Mouse (Mus musculus) testis, adult 2 months (tissue): ENCODE results near the gene Ell.

Experiments
- CTCF ChIP-seq: fragments of 200-500 bp; IDR thresholded peaks from 2 replicates; pipeline ENCODE4 v1.5.1; 2012; ENCODE audit warnings: low read depth, mild to moderate bottlenecking, inconsistent platforms, low read length, moderate library complexity; ENCODE audit not compliant: control insufficient read depth, insufficient read depth, insufficient replicate concordance
- POLR2A ChIP-seq: fragments of 200-500 bp; IDR thresholded peaks from 2 replicates; pipeline ENCODE4 v1.6.1; 2012; ENCODE audit warnings: low read depth, mild to moderate bottlenecking, inconsistent platforms, low read length, moderate library complexity; ENCODE audit not compliant: control insufficient read depth

DNA sequence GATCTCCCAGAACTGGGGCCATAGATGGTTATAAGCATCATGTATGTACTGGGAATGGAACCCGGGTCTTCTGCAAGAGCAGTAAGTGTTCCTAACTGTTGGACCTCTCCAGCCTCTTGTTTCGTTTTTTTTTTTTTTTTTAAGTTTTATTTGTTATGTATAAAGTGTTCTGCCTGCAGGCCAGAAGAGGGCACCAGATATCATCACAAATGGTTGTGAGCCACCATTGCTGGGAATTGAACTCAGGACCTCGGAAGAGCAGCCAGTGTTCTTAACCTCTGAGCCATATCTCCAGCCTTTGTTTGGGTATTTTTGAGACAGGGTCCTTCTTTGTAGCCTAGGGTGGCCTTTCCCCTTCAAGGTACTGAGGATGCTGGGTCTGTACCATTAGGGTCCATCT, 19.7 kb downstream of the Ell start:
- no peak for TF ChIP-seq POLR2A
- no peak for TF ChIP-seq CTCF
